Mouse (Mus musculus) cerebellum, adult 9-11 months (tissue): ENCODE results near the gene Rarres2.
A peak's percentile ranks its signal among the peaks of the same experiment; 100 is the strongest.

Source experiments
- DNase-seq: peaks from one replicate; pipeline ENCODE4 v3.0.0; 2022

The Rarres2 gene

DNA sequence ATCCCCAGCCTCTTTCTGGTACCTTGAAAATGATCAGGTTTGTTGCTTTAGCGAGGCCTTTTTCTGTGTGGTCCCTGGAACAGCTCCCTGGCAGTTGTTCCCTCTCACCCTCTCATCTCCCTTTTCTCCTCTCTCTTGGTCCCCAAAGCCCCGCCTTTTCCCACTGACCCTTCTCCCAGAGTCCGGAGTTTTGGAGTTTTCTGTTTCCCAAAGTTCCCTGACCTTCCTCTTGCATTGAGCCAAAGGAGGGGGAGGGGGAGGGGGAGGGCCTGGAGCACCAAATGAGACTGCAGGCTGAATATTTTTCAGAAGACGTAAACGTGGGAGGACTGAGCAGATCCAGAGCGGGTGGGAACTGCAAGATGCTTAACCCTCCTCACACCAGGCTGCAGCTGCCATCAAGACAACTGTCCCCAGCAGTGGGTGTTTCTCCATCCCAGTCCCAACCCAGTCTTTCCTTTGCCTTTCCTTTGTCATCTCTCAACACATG lies at the start of gene Rarres2:
Gene Rarres2, minus strand, starts transcription at position 218 of the 490 bp plus-strand sequence.
- DNase-seq = no peak

DNA sequence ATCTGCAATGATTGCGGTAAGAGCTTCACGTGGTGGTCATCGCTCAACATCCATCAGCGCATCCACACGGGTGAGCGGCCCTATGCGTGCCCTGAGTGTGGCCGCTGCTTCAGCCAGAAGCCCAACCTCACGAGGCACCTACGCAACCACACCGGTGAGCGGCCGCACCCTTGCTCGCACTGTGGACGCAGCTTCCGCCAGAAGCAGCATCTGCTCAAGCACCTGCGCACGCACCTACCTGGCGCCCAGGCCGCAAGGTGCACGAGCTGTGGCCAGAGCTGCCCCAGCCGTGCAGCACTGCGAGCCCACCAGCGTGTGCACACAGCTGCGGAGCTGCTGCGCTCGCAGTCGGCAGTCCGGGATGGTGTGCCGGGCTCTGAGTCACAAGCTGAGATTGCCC lies 47.4 kb upstream of the Rarres2 start:
- DNase-seq = no peak

DNA sequence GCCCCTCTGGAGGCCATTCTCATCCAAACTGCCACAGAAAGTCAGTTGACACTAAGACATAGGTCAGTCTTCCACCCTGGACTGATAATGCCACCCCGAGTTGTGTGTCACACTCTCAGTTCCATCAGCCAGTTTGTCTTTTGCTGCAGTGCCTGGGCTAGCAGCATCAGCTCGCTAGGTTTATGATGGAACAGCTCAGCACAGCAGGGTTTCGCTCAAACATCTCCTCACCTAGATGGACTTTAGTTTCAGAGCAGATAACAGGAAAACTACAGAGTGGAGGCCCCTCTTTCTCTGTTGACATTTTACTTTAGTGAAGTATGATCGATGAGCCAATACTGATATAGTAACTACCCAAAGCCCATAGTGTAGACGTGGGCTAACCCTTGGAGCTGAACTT lies 42.2 kb upstream of the Rarres2 start:
- no peak for DNase-seq

DNA sequence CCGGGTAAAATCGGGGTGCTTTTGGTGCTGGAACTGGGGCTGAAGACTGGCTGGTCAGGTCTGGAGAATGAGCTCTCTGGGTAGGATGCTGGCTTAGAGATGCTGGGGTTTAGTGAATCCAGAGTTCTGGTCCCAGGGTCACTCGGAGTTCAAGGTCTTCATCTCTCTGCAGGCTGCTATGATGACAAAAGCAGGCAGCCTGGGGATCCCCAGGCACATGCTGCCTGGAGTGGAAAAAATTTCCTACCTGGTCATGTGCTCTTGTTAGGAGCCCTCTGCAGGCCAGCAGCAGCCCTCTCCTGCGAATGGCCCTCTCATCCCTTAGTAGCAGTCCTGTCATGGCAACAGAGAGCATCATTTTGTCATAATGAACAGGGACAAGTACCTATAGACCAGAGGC lies 40.9 kb upstream of the Rarres2 start:
- no peak for DNase-seq

DNA sequence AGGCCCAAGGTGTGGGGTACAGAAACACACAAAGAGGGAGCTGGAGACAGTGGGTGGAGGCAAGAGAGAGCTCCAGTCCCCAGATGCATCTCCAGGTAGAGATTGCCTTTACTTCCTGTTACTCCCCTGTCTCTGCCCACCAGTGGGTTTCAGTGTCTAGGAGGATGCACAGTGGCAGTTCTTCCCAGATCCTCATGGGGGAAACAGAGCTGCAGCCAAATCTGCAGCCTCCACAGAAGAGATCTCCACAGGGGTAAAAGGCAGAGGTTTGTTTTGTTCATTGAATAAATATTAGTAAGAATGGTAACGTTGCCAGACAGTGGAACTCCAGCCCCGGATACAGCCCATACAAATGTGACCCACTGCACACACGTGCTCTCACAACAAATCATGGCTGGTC lies 38.1 kb upstream of the Rarres2 start:
- DNase-seq = no peak

DNA sequence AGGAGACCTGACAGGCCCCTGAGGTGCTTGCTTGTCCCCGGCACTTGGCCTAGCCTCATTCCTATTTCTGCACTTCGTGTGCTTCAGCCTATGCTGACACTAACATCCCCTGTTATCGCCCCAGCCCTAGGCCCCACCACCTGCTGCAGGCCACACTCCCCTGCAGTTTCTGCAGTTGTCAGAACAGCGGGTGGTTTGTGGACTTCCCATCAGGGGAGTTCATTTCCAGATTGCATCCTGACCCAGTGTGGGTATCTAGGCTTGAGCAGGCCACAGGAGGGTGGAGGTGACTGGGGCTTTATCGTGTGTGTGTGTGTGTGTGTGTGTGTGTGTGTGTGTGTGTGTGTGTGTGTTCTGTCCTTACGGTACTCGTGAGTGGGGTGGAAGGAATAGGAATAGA lies 36.9 kb upstream of the Rarres2 start:
- peak; percentile 59 for DNase-seq

DNA sequence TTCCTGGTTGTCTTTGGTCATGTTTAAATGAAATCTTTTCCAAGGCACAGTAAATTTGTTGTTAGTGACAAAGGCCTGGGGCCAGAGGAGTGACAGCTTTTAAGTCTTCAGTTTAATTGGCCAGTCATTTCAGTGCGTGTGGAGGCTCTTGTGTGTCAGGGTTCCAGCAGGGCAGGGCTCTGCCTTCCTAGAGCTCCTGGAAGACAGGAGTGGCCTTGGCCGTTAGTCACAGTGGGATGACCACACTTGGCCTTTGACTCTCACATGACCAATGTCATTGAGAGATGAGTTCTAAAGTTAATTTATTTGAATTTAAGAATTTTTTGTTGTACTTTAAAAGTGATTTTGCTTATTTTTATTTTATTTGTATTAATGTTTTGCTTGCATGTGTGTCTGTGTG lies 35.5 kb upstream of the Rarres2 start:
- DNase-seq = no peak

DNA sequence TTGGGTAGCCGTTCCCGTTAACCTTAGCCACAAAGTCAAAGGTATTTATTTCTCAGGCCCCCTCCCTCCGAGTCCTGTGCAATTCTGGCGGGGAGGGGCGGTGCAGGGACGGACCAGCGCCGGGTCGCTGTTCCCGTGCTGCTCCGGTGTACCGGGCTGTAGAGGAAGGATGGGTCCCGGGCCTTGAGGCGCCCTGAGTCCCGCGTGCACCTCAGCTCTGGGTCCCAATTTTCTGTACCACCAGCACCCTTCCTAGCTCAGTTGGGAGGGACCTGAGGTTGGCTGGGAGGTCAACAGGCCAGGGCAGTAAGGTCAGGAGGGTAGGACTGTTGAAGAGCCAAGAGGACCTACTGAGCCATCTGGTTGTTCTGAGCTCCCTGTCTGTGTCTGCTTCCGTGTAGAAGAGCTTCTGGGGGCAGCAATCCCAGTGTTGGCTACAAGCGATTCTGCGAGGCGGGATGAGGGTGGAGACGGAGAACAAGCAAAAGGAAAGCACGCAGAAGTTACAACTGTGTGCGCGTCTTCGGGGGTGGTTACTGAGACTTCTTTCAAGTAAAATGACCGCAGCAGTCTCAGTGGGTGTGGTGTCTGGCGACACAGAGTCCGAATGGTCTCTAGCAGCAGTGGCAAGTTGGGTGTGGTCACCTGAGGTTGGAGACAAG lies 29.6 kb upstream of the Rarres2 start:
- no peak for DNase-seq

DNA sequence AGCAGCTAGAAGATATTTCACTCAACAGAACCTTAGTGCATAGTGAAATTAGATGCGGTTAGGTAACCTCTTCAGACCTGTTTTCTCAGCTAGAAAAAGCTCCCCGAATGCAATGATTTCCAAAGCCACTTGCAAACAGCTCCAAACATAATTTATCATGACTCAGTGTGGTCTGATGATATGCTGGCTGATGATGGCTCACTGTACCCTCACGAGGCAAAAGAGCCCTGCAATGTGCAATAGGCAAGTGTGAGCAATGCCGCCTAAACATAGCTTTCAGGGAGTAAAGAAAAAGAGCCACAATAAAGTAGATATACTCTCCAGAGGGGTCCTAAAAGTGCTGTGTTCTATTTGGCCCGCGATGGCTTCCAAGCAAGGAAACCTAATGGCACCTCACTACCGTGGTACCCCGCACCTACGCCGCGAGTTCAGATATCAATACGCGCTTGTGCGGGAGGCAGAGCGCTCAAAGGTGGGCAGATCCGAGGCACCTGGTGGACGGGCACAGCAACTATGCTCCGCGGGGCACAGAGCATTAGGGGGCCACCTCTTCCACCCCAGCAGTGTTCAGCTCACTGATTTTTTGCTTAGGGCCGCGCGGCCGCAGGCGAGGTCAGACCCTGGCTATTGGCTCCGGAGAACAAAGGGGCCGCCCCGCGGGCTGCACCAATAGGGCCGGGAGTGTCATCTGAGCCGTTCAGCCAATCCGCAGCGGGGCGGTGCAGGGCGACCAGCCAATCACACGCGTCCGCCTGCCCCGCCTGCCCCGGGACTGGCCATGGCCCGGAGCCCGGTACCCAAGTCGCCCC lies 28.9 kb upstream of the Rarres2 start, which contains the start of gene Zfp775:
Gene Zfp775, plus strand, starts transcription at position 793 of the 809 bp plus-strand sequence.
- peak; percentile 98 for DNase-seq

DNA sequence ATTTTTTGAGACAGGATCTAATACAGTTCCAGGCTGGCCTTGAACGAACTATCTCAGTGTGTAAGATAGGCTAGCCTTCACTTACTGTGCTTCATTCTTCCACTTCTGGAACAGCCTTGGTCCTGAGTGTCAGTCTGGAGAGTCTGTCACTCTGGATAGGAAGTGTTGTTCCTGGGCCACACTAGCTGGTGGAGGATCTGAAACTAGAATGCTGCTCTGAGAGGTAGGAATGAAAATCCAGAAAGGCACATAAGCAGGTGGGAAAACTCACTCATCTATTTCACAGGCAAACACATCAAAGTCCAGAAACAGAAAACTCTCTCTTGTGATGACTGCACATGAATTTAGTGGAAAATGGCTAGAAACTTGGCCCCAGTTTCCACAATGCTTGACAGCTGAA lies 28.0 kb upstream of the Rarres2 start:
- no peak for DNase-seq

DNA sequence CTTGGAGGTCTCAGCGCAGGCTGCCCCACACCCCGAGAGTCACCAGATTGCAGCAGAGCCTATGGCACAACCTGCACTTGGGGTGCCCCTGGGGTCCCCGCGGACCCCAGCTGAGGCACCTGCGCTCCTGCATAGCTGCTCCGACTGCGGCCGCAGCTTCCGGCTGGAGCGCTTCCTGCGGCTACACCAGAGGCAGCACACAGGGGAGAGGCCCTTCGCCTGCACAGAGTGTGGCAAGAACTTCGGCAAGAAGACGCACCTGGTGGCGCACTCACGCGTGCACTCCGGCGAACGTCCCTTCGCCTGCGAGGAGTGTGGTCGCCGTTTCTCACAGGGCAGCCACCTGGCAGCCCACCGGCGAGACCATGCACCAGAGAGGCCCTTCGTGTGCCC lies 24.6 kb upstream of the Rarres2 start:
- DNase-seq = no peak

DNA sequence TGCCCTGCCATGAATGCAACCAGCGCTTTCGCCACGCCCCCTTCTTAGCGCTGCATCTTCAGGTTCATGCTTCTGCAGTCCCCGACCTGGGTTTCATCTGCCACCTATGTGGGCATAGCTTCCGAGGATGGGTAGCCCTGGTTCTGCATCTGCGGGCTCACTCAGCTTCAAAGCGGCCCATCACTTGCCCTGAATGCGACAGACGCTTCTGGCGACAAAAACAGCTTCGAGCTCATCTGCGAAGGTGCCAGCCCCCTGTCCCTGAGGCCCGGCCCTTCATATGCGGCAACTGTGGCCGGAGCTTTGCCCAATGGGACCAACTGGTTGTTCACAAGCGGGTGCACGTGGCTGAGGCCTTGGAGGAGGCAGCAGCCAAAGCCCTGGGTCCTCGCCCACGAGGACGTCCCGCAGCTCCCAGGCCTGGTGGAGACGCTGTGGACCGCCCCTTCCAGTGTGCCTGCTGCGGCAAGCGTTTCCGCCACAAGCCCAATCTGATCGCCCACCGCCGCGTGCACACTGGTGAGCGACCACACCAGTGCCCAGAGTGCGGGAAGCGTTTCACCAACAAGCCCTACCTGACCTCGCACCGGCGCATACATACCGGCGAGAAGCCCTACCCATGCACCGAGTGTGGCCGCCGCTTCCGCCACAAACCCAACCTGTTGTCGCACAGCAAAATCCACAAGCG lies 24.1 kb upstream of the Rarres2 start:
- peak; percentile 53 for DNase-seq

DNA sequence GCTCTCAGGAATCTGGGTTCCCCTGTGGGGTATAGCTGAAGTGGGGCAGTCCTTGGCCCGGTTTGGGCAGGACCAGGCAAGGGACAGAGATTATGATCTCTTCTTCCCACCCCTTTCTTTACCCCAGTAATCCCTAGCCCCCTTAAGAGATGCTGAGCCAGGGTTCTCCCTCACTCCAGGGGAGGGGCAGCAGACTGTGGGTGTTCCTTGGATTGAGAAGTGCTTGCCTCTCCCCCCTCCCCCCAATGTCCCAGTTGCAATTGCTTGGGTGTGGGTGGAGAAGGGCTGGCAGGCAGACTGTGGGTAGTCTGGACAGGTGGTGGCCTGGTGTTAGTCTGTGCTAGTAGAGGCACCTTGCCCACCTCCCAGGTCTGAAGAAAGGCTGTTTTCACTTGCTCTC lies 22.7 kb upstream of the Rarres2 start:
- peak; percentile 70 for DNase-seq

DNA sequence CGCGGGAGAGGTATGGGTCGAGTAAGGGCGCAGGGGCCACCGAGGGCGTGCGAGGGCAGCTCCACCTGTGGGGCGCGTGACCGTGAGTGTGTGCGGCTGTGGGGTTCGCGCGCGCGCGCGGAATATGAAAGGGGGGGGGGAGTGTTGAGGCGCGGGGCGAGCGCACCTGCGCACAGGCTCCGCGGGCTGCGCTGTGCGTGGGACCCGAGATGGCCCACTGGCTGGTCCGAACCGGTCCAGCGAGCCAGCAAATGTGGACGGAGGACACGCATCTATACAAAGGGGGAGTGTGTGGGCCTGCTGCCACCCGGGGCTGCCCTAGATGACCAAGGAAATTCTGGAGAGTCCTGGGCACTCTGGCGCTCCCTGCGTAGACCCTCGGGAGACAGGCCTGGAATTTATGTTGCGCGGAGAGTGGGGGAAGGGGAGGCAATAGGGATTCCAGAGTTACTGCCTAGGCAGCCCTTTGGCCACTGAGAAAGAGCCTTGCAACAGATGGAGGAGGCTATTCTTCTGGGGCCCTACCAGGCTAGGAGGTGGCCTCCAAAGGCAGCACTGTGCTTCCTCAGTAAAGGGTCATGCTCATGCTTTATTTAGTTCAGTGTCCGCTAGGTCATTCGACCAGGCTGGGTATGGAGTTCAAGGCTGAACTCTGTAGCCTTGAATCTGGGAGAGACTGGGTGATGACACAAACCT lies 21.6 kb upstream of the Rarres2 start:
- DNase-seq = peak; percentile 85

DNA sequence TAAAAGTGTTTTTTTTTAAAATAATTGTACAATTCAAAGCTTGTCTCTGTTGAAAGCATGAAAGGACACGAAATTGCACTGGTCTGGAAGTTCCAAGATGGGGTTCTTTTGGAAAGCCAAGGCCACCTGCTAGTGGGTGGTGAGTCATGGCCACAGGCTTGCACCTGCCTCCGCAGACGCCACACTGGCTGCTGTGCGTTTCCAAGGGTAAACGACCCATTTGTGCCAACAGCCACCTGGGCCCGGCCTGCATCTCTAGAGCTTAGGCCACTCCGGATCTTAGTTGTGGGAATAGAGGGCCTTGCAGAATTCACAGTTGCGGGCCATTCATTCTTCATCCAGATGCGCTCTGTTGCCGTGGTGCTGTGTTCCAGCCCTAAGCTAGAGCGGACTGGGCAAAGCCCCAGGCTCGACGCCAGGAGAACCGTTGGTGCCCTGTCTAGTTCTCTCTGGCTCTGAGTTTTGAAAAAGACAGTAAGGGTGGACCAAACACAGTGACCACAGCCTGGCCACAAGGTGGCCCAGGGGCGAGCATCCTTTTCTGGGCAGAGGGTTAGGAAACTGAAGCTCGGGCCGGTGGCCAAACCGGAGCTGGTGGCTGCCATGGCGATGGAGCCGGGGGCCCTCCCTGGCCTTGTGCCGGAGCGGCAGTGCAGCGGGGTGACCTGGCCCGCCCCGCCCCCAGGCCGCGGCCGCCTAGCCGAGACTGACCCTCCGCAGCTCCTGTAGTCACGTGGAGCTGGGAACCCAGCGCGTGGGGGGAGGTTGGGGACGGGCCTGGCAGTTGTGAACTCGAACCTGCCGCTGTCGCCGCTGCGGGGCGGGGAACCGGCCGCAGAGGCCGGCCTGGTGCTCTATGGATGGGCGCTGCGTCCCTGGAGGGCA lies 20.8 kb upstream of the Rarres2 start, which contains the start of the genes Repin1 and Gm44965:
Gene Repin1, plus strand, starts transcription at position 726 of the 885 bp plus-strand sequence.
Gene Gm44965, plus strand, starts transcription at position 784 of the 885 bp plus-strand sequence.
- DNase-seq = peak; percentile 97

DNA sequence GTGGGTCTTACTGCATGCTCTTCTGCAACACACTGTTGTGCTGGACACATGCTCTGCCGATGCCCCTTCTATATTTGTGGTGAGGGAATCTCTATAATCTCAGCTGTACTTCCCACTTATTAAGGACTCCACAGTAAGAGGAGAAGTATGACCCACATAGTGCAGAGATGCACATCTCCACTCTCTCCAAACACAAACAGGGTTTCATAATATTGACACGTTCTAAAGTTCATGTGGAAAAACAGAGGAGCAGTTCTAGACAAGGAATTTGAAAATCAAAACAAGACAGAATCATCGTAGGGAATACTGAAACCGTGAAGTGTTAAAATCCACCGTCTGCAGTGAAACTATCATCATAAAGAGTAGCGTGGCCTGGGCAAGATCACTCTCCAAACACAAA lies 19.3 kb upstream of the Rarres2 start:
- no peak for DNase-seq

DNA sequence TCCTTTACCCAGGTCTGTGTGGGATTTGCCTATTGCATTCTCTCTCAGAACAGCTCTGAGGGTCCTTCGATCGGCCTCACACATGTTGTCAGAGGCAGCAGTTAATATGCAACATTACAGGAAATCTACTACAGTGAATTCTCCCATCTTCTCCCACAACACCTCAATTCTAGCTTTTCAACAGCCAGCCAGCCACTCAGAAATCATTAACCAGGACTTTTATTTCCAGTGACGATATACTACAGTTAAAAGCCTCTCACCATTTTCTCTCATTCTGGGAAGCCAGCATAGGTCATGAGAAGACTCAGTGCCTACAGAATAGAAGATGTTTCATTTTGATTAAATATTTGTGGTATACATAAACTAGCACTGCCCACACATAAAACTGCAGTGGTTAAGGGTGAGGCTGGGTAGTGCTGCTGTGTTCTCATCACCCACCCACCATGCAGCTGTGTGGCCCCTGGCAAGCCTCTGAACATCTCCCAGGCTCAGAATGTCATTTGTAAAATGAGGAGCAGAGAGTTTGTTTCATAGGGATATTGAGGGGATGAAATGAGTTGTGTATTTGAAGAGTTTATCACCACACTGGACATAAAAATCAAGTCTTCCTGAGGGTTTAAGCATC lies 18.7 kb upstream of the Rarres2 start:
- DNase-seq = no peak

DNA sequence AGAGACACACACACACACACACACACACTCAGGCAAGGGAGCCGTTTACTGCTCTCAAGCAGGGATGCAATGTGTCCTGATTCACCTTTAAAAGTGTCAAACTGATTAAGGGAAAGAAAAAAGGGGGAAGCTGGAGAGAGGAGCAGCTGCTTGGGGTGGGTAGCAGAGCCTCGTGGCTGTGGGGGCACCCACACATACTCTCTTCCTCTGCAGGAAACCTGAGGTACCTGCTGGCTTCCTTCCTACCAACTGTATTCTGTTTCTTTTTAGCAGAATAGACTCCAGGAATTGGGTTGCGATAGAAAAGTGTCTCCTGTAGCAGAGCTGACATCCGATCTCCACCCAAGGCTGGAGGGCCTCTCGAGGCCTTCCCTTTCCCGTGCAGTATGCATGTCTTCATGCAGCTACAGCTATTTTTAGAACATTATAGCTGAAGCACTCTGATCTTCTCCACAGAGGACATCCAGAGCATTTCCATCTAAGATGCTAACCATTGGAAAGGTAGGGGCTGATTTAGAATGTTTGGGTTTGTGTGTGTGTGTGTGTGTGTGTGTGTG lies 16.7 kb upstream of the Rarres2 start, which contains the start of gene Gm45021:
Gene Gm45021, plus strand, starts transcription at position 417 of the 557 bp plus-strand sequence.
- DNase-seq = no peak

DNA sequence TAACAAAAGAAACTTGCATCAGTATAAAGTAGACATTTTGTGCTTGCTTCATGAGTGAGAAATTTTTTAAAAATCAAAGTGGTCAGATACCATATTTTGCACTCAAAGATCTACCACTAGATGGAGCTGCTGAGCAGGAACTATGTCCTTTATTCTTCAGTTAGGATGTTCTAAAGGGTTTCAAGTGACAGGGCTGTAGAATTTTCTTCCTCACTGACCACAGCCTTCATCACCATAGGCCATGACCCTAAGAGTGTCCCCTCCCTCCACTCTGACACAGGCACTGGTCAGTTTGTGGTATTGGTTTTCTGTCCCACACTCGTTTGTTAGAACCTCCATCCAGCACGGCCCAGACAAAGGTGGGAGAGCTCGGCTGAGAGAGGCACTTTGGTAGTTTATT lies 9.4 kb upstream of the Rarres2 start:
- DNase-seq = no peak

DNA sequence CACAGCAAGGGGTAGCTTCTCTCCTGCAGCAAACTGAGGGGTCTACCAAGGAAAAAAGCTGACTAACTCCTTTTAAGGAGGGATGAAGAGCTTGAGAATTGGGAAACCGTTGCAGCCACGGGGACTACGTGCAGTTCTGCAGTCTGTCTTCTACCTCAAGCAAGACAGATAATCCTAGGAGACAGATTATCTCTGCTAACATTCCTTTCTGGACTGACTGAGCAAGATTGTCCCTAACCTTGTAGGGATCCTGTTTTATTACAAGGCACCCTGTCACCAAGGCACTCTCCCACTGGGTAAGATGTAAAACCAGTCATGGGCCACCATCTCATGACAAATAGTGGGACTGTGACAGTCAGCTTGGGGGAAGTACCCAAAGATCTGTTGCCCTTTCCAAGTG lies 8.7 kb upstream of the Rarres2 start:
- no peak for DNase-seq

DNA sequence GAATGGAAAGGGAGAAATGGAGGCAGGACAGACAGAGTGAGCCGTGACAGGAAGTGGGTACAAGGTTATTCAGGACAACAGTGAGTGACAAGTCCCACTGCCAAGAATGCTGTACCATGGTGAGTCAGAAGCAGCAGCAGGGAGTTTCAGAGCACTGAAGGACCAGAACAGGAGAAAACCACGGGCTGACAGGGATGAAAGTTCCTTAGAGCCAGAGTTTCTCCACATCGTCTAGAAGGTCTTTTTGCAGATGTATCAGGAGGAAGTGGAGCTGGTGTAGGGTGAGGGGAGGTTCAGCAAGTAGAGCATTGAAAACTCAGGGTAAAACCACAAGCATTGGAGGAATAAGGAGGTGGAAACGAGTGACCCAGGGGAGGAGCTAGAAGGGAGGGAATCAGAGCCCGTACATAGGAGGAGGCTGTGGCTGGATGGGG lies 6.6 kb upstream of the Rarres2 start:
- DNase-seq = no peak
